In the genomic region with DNA sequence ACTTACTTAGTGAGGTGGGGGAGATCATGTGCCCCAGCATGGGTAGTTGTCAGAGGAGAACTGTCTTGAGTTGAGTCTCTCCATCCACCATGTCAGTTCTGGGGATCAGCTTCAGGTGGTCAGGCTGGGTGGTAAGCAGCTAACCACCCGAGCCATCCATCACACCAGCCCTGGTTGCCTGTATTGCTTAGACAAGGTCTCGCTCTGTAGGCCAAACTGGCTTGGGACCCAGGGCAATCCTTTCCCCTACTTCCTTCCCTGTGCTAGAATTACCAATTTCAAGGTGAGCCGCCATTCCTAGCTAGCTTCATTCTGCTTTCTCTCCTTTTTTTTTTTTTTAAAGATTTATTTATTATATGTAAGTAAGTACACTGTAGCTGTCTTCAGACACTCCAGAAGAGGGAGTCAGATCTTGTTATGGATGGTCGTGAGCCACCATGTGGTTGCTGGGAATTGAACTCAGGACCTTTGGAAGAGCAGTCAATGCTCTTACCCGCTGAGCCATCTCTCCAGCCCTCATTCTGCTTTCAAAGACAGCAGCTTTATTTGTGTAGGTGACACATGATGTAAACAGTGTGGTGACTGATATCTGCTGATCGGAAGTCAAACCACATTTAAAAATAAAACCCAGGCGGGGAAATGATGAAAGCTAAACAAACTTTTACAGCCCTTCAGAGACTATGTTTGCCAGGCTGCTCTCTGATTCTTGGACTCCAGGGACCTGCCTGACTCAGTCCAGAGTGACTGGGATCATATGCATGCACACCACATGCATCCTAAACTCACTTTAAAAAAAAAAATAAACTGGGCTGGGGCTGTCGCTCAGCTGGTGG, we compare ENCODE assay signal across 17 mouse cellular contexts. TPM values are rescaled to one million over a fixed set of nuclear protein-coding genes. Genes with fewer than 3 reads are reported as not detected.
DNase-seq lines count a peak whose midpoint lies in the region; ATAC-seq and TF ChIP-seq lines count a peak whose summit lies in the region.
"Had no signal": no experiment of that assay in that cellular context is flagged by ENCODE, and none has a peak within 500 bp of the region (broad histone marks: within the 10 kb centered on the region; RNA-seq: fewer than 3 reads in every experiment).

No protein-coding gene starts in this region.

- TF ChIP-seq CTCF in layer of hippocampus, adult 2 months (conservative IDR thresholded peaks at IDR 0.05) = 0 out of 2 replicates have a peak, but pooled peaks have one; percentile 10
- no peak for TF ChIP-seq CTCF in MEL (IDR thresholded peaks at IDR 0.05 in 2 of 3, conservative IDR thresholded peaks at IDR 0.05 in 1 of 3; ENCODE audit: control insufficient read depth in 1 of 3, insufficient read depth in 1 of 3, low read depth in 2 of 3, low read length in 3 of 3, poor library complexity in 1 of 3, severe bottlenecking in 1 of 3)
- no peak for TF ChIP-seq CTCF in lung, postnatal 0 days (IDR thresholded peaks at IDR 0.05)

- DNase-seq in layer of hippocampus, adult 2 months (ENCODE audit: low spot score in 2 of 2) = no peak
- no peak for DNase-seq in layer of hippocampus, adult 8-10 months (ENCODE audit: low spot score in 2 of 2)
- DNase-seq in 3T3-L1 (ENCODE audit: low read depth, low spot score) = peak; percentile 95
- DNase-seq in MEL (ENCODE audit: low read depth, low spot score) = no peak
- DNase-seq in lung, postnatal 0 days (ENCODE audit: low spot score) = peak; percentile 28
- DNase-seq in thymus, postnatal 0 days (ENCODE audit: low spot score) = no peak
- no peak for DNase-seq in adipocyte (ENCODE audit: low spot score)
- DNase-seq: cerebellum, adult 11 months; cerebellum, postnatal 14 days; gastrocnemius, postnatal 36 days; heart, postnatal 14 days; thymus, postnatal 14 days had no signal

- no peak for TF ChIP-seq RAD21 in MEL (IDR thresholded peaks at IDR 0.05; ENCODE audit: low read depth, low read length)

- H3K9ac ChIP-seq in MEL (ENCODE audit: control insufficient read depth, low read depth, low read length, poor library complexity, severe bottlenecking) = no peak overlapping the region
- no peak overlapping the region for H3K9ac ChIP-seq in lung, postnatal 0 days (replicated peaks; ENCODE audit: low read depth)
- no peak overlapping the region for H3K9ac ChIP-seq in intestine, embryonic 16.5 days (ENCODE audit: low read depth, low read length)
- H3K9ac ChIP-seq: limb, embryonic 12.5 days; liver, embryonic 15.5 days; neural tube, embryonic 12.5 days had no signal

- H3K79me2 ChIP-seq in MEL (ENCODE audit: control insufficient read depth, insufficient read depth, low read length, poor library complexity) = no peaks in the 10 kb centered on the region

- H3K27ac ChIP-seq in layer of hippocampus, adult 2 months = no peak overlapping the region
- no peak overlapping the region for H3K27ac ChIP-seq in MEL (ENCODE audit: control insufficient read depth, low read depth, low read length)
- H3K27ac ChIP-seq in lung, postnatal 0 days (ENCODE audit: low read length) = no peak overlapping the region
- H3K27ac ChIP-seq in intestine, embryonic 16.5 days (ENCODE audit: low read length) = no peak overlapping the region
- H3K27ac ChIP-seq: heart, embryonic 10.5 days; limb, embryonic 12.5 days; liver, embryonic 15.5 days; neural tube, embryonic 12.5 days had no signal

- H3K4me3 ChIP-seq in layer of hippocampus, adult 2 months = no peak overlapping the region
- no peak overlapping the region for H3K4me3 ChIP-seq in MEL (ENCODE audit: control insufficient read depth in 1 of 2, insufficient read depth in 1 of 2, low read depth in 2 of 2, low read length in 2 of 2)
- no peak overlapping the region for H3K4me3 ChIP-seq in lung, postnatal 0 days (ENCODE audit: low read depth, low read length)
- H3K4me3 ChIP-seq in intestine, embryonic 16.5 days (ENCODE audit: low read length) = no peak overlapping the region
- H3K4me3 ChIP-seq: heart, embryonic 10.5 days; limb, embryonic 12.5 days; liver, embryonic 15.5 days; neural tube, embryonic 12.5 days had no signal

- H3K4me2 ChIP-seq in lung, postnatal 0 days (replicated peaks; ENCODE audit: low read depth, low read length) = no peak overlapping the region
- no peak overlapping the region for H3K4me2 ChIP-seq in intestine, embryonic 16.5 days (ENCODE audit: low read depth, low read length)
- H3K4me2 ChIP-seq: limb, embryonic 12.5 days; liver, embryonic 15.5 days; neural tube, embryonic 12.5 days had no signal

- peaks cover 0 to 2% of the 10 kb centered on the region in 2 experiments; a peak in 1 of 4 replicates for H3K27me3 ChIP-seq in MEL (ENCODE audit: control insufficient read depth in 1 of 2, insufficient read depth in 2 of 2, low read length in 2 of 2)
- H3K27me3 ChIP-seq in lung, postnatal 0 days (replicated peaks; ENCODE audit: insufficient read depth, low read length) = no peaks in the 10 kb centered on the region
- H3K27me3 ChIP-seq in intestine, embryonic 16.5 days (replicated peaks; ENCODE audit: control insufficient read depth, insufficient read depth, low read length) = no peaks in the 10 kb centered on the region
- H3K27me3 ChIP-seq: limb, embryonic 12.5 days; liver, embryonic 15.5 days; neural tube, embryonic 12.5 days had no signal

- no peak for TF ChIP-seq POLR2A in MEL (IDR thresholded peaks at IDR 0.05; ENCODE audit: control insufficient read depth in 1 of 2, insufficient read depth in 1 of 2, low read depth in 1 of 2, low read length in 2 of 2, poor library complexity in 1 of 2)

- peaks cover 0 to 2% of the 10 kb centered on the region in 2 experiments; a peak in 1 of 4 replicates for H3K4me1 ChIP-seq in MEL (ENCODE audit: control insufficient read depth in 1 of 2, insufficient read depth in 2 of 2, low read length in 2 of 2)
- H3K4me1 ChIP-seq in lung, postnatal 0 days (ENCODE audit: insufficient read depth, low read depth, low read length) = no peaks in the 10 kb centered on the region
- peaks cover 11% of the 10 kb centered on the region; the same call in 1 of the 2 replicates for H3K4me1 ChIP-seq in intestine, embryonic 16.5 days (ENCODE audit: control insufficient read depth, insufficient read depth, low read length)
- H3K4me1 ChIP-seq: limb, embryonic 12.5 days; liver, embryonic 15.5 days had no signal

- no peaks in the 10 kb centered on the region for H3K9me3 ChIP-seq in MEL (replicated peaks; ENCODE audit: insufficient read depth, low read length)
- H3K9me3 ChIP-seq in lung, postnatal 0 days (ENCODE audit: low read length) = no peaks in the 10 kb centered on the region
- no peaks in the 10 kb centered on the region for H3K9me3 ChIP-seq in intestine, embryonic 16.5 days (ENCODE audit: control insufficient read depth, low read length)
- H3K9me3 ChIP-seq: heart, embryonic 10.5 days; limb, embryonic 12.5 days; liver, embryonic 15.5 days; neural tube, embryonic 12.5 days had no signal

- TF ChIP-seq EP300 in MEL (IDR thresholded peaks at IDR 0.05; ENCODE audit: low read depth in 1 of 2, low read length in 2 of 2) = no peak
- TF ChIP-seq EP300 in lung, postnatal 0 days (IDR thresholded peaks at IDR 0.05) = 0 out of 2 replicates have a peak, but pooled peaks have one; percentile 11

- peak; percentile 63 for ATAC-seq in lung, postnatal 0 days
- ATAC-seq in intestine, embryonic 16.5 days = no peak

- no peaks in the 10 kb centered on the region for H3K36me3 ChIP-seq in MEL (ENCODE audit: control insufficient read depth in 1 of 2, insufficient read depth in 2 of 2, low read length in 2 of 2)
- H3K36me3 ChIP-seq in lung, postnatal 0 days (ENCODE audit: insufficient read depth, low read length) = no peaks in the 10 kb centered on the region
- H3K36me3 ChIP-seq in intestine, embryonic 16.5 days (ENCODE audit: control insufficient read depth, insufficient read depth, low read length) = no peaks in the 10 kb centered on the region
- H3K36me3 ChIP-seq: heart, embryonic 10.5 days; limb, embryonic 12.5 days; liver, embryonic 15.5 days; neural tube, embryonic 12.5 days had no signal

- 48% methylated on average over 8 of the region's 8 CpGs for WGBS in lung, postnatal 0 days
- WGBS in intestine, embryonic 16.5 days = 65% methylated on average over 8 of the region's 8 CpGs

TF ChIP-seq in MEL, 35 proteins besides CTCF, POLR2A, EP300 and RAD21:
- TF ChIP-seq TBP (IDR thresholded peaks at IDR 0.05; ENCODE audit: low read depth, low read length) = peak; percentile 63
- no peak for TF ChIP-seq GATA1 (IDR thresholded peaks at IDR 0.05; ENCODE audit: low read depth, low read length)

RNA-seq across cellular contexts. Expression of a gene that starts 56.2 kb away (rescaled TPM):
- total RNA-seq in layer of hippocampus, adult 2 months (2021) = 1 to 10 TPM; 1.4 to 1.7 TPM
- 1 to 10 TPM; 1.8 to 9.1 (median 5.3) TPM for total RNA-seq in layer of hippocampus, adult 8-10 months (2022)
- total RNA-seq in MEL (2012; rRNA removed) = 9.1 and 10.9 TPM in 2 replicates
- 10 to 100 TPM in 1 of 2 experiments, not detected in 1; 29.5 TPM for polyA plus RNA-seq in MEL (2012; ENCODE audit: insufficient read depth in 1 of 2, insufficient read length in 2 of 2, low read depth in 1 of 2, low replicate concordance in 2 of 2, missing spikeins in 1 of 2)
- 45.2 and 46.8 TPM in 2 replicates for polyA plus RNA-seq in lung, postnatal 0 days (2015; fragmentation: Nextera tagmentation; extraction: Ambion mirVana)
- polyA plus RNA-seq in thymus, postnatal 0 days (2015; fragmentation: Nextera tagmentation; extraction: Ambion mirVana) = 36.4 and 37.8 TPM in 2 replicates
- 43.0 and 43.5 TPM in 2 replicates for polyA plus RNA-seq in intestine, embryonic 16.5 days (2015; fragmentation: Nextera tagmentation; extraction: Ambion mirVana)

Comparison
In these comparisons a context has a peak if more than half of its experiments do, and no peak if none do; other contexts are left out.
1. DNase-seq: peak in 3T3-L1 (single experiment) and lung, postnatal 0 days (single experiment); none in layer of hippocampus, adult 2 months (0 of 2), layer of hippocampus, adult 8-10 months (0 of 2), MEL (single experiment), thymus, postnatal 0 days (single experiment) and adipocyte (single experiment).